Mouse (Mus musculus) lung, adult 18-20 months (tissue): Measurements from ENCODE around the gene Olfr655.
A peak's percentile ranks its signal among the peaks of the same experiment; 100 is the strongest.

Experiments
- DNase-seq, 2 experiments: peaks; one replicate each; pipeline ENCODE4 v3.0.0; 2022; ENCODE audit warnings: mixed read lengths in 2 of 2

The Olfr655 gene

DNA sequence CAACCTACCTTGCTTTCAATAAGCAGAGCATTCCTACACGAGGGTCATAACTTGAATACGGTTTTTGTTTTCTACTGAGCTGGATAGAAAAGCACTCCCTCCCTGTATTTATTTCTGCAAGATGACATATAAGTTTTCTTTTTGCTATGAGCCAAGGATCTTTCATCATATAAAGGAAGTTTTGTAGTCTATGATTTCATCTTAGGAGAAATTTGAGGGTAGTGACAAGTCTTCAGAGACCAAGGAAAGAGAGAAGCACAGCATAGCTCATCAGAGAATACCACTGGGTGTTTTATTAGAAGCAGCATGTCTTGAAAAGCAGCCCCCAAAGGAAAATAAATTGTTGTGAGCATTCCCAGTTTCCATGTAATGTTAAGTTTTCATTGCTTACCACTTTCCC, at the start of gene Olfr655:
Olfr655 (minus strand) TSS at position 101 of the 400 bp plus-strand sequence.
- DNase-seq: no peak

DNA sequence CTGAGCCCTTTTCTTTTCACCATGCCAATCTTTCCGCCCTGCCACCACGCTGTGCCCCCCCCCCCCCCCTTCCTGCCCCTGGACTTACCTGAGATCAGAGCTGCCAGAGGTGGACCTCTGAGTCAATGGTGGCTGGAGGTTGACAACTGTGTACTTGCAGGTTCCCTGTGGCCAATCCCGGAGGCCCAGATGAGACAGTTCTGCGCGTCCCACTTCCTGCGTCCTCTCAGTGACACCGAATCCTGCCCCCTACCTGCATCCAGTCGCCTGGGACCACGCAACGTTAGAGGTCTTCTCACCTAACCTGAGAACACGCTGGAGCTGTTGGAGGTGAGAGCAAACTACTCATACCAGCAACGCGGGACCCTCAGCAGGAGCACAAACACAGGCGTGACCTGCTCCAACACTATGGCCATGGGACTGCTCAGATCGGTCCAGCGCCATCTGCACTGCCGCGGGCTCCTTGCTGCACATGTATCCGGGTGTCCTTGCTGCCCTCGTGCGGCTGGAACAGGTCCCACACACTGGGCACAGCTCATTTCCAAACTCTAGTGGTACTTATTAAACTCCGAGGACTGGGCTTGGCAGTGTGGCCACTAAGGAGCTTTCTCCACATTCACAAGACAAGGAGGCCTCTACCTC, 45.4 kb upstream of the Olfr655 start, which contains the start of gene Olfr658:
Olfr658 (minus strand) TSS at position 465 of the 642 bp plus-strand sequence.
- peak; percentile 15 to 16 for DNase-seq

DNA sequence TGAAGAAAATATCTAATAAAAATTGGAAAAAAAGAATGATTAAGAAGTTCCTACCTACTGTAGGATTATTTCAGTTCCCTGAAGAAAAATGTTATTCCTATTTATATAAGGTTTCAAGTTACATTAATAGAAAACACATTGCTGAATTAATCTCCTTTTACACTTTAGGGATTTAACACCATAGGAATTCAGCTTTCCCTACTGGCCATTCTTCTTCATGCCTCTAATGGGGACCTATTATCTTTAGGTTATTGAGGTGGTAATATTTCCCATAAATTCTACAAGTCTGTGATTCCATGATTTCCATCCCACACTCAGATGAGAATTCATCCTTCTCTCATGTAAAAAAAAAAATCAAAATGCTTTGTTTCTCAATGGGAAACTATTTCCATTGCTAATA, 22.9 kb upstream of the Olfr655 start, which contains the start of gene Olfr657:
Olfr657 (plus strand) TSS at position 301 of the 400 bp plus-strand sequence.
- DNase-seq: no peak

DNA sequence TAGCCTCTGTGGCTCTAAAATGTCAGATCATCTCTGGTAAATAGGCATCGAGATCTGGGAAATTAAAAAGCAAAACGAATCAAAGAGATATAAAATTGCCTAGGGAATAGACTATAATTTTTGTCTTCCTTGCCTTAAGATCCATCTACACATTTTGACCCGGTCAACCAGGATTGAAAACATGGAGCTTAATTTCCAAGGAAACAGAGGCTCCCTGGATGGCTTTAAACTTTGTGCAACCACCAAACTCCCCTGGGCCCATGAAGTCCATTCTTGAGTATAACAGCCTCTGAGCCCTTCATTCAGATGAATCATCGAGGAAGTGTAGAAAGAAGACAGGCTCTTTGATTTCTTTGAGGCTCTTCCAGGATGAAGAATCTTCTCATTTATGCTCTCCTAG, 12.1 kb upstream of the Olfr655 start, which contains the start of gene Olfr656:
Olfr656 (plus strand) TSS at position 301 of the 400 bp plus-strand sequence.
- DNase-seq: no peak

DNA sequence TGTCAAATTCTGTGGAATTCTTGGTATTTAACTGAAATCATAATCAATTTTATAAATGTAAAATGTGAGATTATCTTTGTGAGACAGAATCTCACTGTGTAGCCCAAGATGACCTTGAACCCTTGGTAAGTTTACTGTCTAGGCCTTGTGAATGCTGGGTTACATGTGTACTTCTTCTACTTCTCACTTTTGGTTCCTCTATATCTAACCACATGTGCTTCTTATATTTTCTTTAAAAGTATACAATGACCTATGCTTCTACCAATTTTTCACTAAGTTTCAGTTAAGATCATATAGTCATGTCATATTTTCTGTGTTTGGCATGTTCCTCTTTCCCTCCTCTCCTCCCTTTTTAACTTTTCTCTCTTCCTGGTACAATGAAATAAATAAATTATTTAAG, 3.1 kb upstream of the Olfr655 start:
- no peak for DNase-seq

DNA sequence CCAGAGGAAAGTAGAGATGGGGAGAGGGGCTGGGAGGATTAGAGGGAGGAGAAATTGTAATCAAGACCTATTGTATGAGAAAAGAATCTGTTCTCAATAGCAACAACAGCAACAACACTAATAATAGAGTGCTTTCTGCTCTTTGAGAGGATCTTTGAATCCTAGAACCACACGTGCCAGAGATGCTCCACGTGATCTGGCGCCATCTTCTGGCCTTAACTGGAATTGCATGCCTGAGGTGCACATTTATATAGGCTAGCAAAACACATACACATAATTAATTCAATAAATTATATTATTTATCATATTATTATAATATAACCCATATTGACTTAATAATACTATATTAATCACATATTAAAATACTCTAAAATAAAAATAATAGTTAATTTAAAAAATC, 1.6 kb upstream of the Olfr655 start:
- peak; percentile 6 to 13 for DNase-seq

DNA sequence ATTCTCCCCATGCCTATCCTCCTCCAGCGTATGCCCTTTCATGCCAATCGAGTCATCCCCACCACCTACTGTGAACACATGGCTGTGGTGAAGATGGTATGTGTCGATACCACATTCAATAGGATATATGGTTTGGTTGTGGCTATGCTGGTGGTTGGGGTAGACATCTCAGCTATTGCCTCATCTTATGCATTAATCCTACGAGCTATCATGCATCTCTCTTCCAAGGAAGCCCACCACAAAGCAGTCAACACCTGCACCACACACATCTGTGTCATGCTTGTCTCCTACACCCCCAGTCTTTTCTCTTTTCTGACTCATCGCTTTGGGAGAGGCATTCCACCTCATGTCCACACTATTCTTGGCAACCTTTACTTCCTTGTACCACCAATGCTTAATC, 13.3 kb downstream of the Olfr655 start:
- no peak for DNase-seq

DNA sequence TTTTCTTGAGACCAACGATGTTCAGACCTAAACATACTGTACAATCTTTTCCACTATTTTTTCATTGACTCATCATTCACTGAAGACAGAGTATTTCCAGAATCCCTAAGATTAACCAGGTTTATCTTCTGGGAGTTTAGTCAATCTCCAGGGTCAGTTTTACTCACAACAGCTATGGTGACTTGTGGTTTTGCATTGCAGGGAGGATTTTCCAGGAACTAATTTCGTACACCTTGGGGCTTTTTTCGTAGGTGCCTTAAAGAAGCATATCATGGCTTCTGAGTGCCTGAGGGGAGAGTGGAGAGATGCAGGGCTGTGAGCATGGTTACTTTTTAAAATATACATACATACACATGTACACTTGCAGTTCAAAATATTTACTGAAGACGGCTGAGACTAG, 14.9 kb downstream of the Olfr655 start, which contains the start of gene Olfr654:
Olfr654 (plus strand) TSS at position 301 of the 400 bp plus-strand sequence.
- no peak for DNase-seq

DNA sequence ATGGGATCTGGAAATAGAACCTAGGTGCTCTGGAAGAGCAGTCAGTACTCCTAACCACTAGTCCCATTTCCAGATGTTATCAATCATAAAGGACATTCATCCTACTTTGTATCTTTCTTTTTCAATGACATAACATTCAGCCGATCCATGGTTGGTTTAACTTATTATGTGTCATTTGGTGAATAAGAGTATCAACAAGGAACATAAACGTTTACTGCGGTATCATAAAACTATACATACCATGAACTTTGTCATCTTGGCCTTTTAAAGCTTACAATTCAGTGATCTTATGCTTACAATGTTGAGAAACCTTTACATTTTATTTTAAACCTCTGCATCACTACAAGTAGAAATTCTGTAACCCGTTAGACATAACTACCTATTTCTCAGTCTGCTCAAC, 20.1 kb downstream of the Olfr655 start:
- DNase-seq: no peak

DNA sequence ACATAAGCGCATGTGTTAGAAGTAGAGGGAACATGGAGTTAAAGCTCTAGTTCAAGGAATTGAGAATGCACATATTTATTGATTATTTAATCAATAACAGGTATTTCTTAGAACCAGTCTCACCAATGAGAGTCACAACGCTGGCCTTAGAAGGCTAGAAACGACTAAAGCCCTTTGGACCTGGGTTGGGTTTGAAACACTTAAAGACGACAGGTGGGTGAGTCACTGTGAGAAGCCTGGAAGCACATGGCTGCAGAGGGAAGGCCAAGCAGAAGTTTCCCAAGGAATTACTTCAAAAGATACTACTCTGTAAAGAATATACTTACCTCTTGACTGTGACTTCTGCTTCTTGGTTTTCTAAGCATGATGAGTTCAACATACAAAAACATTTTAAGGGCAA, 20.7 kb downstream of the Olfr655 start:
- no peak for DNase-seq

DNA sequence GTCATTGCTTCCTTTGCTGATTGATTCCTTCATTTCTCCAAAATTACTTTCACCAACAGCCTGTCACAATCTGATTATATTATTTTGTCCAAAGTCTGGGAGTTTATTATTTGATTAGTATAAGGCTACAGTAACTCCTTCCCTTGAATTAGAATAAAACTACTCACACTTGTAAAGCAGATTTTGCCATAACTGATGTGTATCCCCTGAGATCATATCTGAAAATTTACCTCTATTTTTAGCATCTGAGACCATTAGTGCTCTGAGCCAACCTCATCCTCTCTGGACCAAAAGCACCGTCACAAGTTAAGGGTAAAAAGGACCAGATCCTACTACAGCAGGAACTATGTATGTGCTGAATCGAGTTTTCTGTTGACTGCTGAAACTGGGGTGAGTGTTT, 24.6 kb downstream of the Olfr655 start, which contains the start of gene Olfr653:
Olfr653 (plus strand) TSS at position 301 of the 400 bp plus-strand sequence.
- no peak for DNase-seq

DNA sequence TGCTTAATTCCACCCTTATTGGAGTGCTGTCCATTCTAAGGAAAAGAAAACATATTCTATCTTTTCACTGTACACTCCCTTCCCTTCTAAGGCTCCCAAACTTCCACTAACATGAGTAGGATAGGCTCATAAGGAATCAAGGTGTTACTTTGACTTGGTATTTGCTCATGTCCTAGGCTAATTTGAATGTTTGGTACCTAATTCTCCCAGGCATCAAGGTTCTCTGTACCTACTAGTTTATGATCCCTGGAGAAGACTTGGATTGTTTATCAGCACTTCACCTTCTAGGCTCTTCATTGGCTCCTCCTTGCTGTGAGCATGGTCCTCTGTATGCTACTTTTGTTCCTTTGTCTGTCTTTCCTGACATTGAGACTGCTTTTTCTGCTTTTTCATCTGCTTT, 41.0 kb downstream of the Olfr655 start, which contains the start of gene Olfr652:
Olfr652 (plus strand) TSS at position 301 of the 400 bp plus-strand sequence.
- no peak for DNase-seq

DNA sequence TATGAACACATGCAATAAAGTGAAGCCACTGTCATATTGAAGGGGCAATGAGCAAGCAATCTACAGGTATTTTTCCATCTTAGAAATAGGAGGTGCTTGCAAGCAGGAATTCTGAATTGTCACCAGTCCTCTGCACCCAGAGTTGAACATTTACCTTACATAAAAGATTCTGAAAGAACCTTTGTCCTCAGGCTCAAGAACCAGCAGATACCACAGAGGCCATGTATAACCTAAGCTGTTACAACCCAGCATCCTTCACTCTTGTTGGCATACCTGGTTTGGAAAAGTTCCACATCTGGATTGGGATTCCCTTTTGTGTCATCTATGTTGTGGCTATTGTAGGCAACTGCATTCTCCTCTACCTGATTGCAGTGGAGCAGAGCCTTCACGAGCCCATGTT, 48.9 kb downstream of the Olfr655 start:
- DNase-seq: no peak

DNA sequence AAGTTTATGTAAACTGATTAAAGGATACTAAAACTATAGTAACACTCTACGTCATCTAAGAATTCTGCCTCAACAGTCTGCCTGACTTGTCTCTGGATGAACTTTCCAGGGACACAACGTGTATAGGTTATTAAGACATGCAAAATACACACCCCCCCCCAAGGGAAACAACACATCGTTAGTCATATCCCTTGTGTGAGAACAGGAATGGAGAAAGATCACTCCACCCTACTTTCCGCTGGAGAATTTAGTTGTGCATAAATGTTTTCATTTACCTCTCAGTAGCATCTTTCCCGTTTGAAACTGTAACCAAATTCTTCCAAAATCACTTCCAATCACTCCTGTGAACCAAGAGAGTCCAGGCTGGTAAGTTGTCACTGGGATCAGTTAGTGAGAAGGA, 51.7 kb downstream of the Olfr655 start, which contains the start of gene Olfr651:
Olfr651 (plus strand) TSS at position 301 of the 400 bp plus-strand sequence.
- no peak for DNase-seq
